Mouse (Mus musculus) MEL (cell line): ENCODE data around the gene Ptpro. TPM values are rescaled to one million over a fixed set of nuclear protein-coding genes. Genes with fewer than 3 reads are reported as not detected.

ENCODE experiments used
- DNase-seq: peaks from one replicate; pipeline ENCODE4 v3.0.0; 2011; ENCODE audit warnings: low read depth, low spot score
- H3K27ac ChIP-seq: 2 replicates; pipeline ENCODE4 v1.5.1; 2012; ENCODE audit warnings: low read depth, mild to moderate bottlenecking, control low read depth, low read length, moderate library complexity; ENCODE audit not compliant: control insufficient read depth
- H3K27me3 ChIP-seq, 2 experiments: fragments of 150-350 bp in 1 of 2; sonication (generic) in 1 of 2; 2 replicates each; pipeline ENCODE4 v1.6.1; 2012; ENCODE audit warnings: low read length in 2 of 2, mild to moderate bottlenecking in 2 of 2, improper control_type of control experiment in 1 of 2, moderate library complexity in 1 of 2; ENCODE audit not compliant: insufficient read depth in 2 of 2, control insufficient read depth in 1 of 2
- H3K36me3 ChIP-seq, 2 experiments: 2 replicates each; pipeline ENCODE4 v1.6.1; 2012 to 2014; ENCODE audit warnings: low read length in 2 of 2, improper control_type of control experiment in 1 of 2, inconsistent platforms in 1 of 2, mild to moderate bottlenecking in 1 of 2; ENCODE audit not compliant: insufficient read depth in 2 of 2, control insufficient read depth in 1 of 2
- H3K4me1 ChIP-seq, 2 experiments: fragments of 150-350 bp in 1 of 2; sonication (generic) in 1 of 2; 2 replicates each; pipeline ENCODE4 v1.6.1; 2012; ENCODE audit warnings: low read length in 2 of 2, improper control_type of control experiment in 1 of 2, mild to moderate bottlenecking in 1 of 2; ENCODE audit not compliant: insufficient read depth in 2 of 2, control insufficient read depth in 1 of 2
- H3K4me3 ChIP-seq, 2 experiments: fragments of 150-350 bp in 1 of 2; sonication (generic) in 1 of 2; 2 replicates each; pipeline ENCODE4 v1.5.1; 2012; ENCODE audit warnings: low read depth in 2 of 2, low read length in 2 of 2, mild to moderate bottlenecking in 2 of 2, moderate library complexity in 2 of 2, control low read depth in 1 of 2, improper control_type of control experiment in 1 of 2; ENCODE audit not compliant: control insufficient read depth in 1 of 2, insufficient read depth in 1 of 2
- H3K79me2 ChIP-seq: 2 replicates; pipeline ENCODE4 v1.6.1; 2012; ENCODE audit warnings: mild to moderate bottlenecking, low read length, moderate library complexity; ENCODE audit not compliant: control insufficient read depth, poor library complexity, insufficient read depth
- H3K9ac ChIP-seq: 2 replicates; pipeline ENCODE4 v1.6.1; 2012; ENCODE audit warnings: low read depth, mild to moderate bottlenecking, control low read depth, low read length, moderate library complexity; ENCODE audit not compliant: control insufficient read depth, poor library complexity, severe bottlenecking
- H3K9me3 ChIP-seq: fragments of 150-350 bp; sonication (generic); replicated peaks from 2 replicates; pipeline ENCODE4 v1.6.1; 2012; ENCODE audit warnings: mild to moderate bottlenecking, low read length, improper control_type of control experiment, moderate library complexity; ENCODE audit not compliant: insufficient read depth
- BHLHE40 ChIP-seq: IDR thresholded peaks from 2 replicates; pipeline ENCODE4 v1.6.1; 2012; ENCODE audit warnings: low read depth, mild to moderate bottlenecking, inconsistent platforms, low read length, improper control_type of control experiment, borderline replicate concordance
- E2F4 ChIP-seq: IDR thresholded peaks from 2 replicates; pipeline ENCODE4 v1.6.1; 2011; ENCODE audit warnings: low read depth, low read length, improper control_type of control experiment, borderline replicate concordance
- EP300 ChIP-seq, 2 experiments: IDR thresholded peaks; 2 replicates each; pipeline ENCODE4 v1.6.1; 2011; ENCODE audit warnings: improper control_type of control experiment in 2 of 2, low read length in 2 of 2, low read depth in 1 of 2, mild to moderate bottlenecking in 1 of 2
- GATA1 ChIP-seq: IDR thresholded peaks from 2 replicates; pipeline ENCODE4 v1.6.1; 2011; ENCODE audit warnings: low read depth, low read length, improper control_type of control experiment
- HCFC1 ChIP-seq: IDR thresholded peaks from 2 replicates; pipeline ENCODE4 v1.6.1; 2012; ENCODE audit warnings: low read depth, mild to moderate bottlenecking, inconsistent platforms, low read length, improper control_type of control experiment, moderate library complexity
- JUND ChIP-seq: IDR thresholded peaks from 2 replicates; pipeline ENCODE4 v1.6.1; 2011; ENCODE audit warnings: low read depth, mild to moderate bottlenecking, improper control_type of control experiment, low read length
- MAX ChIP-seq: IDR thresholded peaks from 2 replicates; pipeline ENCODE4 v1.6.1; 2011; ENCODE audit warnings: low read length, improper control_type of control experiment
- MAZ ChIP-seq: IDR thresholded peaks from 2 replicates; pipeline ENCODE4 v1.6.1; 2012; ENCODE audit warnings: low read depth, mild to moderate bottlenecking, inconsistent platforms, low read length, improper control_type of control experiment
- MEF2A ChIP-seq: IDR thresholded peaks from 2 replicates; pipeline ENCODE4 v1.6.1; 2014; ENCODE audit warnings: low read depth, mild to moderate bottlenecking, inconsistent platforms, low read length, improper control_type of control experiment; ENCODE audit not compliant: poor library complexity, insufficient replicate concordance, severe bottlenecking; ENCODE audit errors: extremely low read depth
- MYB ChIP-seq: IDR thresholded peaks from 2 replicates; pipeline ENCODE4 v1.6.1; 2011; ENCODE audit warnings: mild to moderate bottlenecking, low read depth, low read length, improper control_type of control experiment
- POLR2A ChIP-seq, 2 experiments: IDR thresholded peaks; 2 replicates each; pipeline ENCODE4 v1.6.1; 2011 to 2012; ENCODE audit warnings: low read length in 2 of 2, mild to moderate bottlenecking in 2 of 2, control low read depth in 1 of 2, improper control_type of control experiment in 1 of 2, low read depth in 1 of 2, moderate library complexity in 1 of 2; ENCODE audit not compliant: control insufficient read depth in 1 of 2, insufficient read depth in 1 of 2, poor library complexity in 1 of 2
- POLR2AphosphoS5 ChIP-seq: IDR thresholded peaks from 2 replicates; pipeline ENCODE4 v1.6.1; 2012; ENCODE audit warnings: low read depth, borderline replicate concordance, mild to moderate bottlenecking, inconsistent platforms, low read length, moderate library complexity, mixed read lengths
- RAD21 ChIP-seq: IDR thresholded peaks from 2 replicates; pipeline ENCODE4 v1.6.1; 2011; ENCODE audit warnings: mild to moderate bottlenecking, low read depth, low read length, improper control_type of control experiment
- RCOR1 ChIP-seq: IDR thresholded peaks from 2 replicates; pipeline ENCODE4 v1.6.1; 2012; ENCODE audit warnings: low read depth, mild to moderate bottlenecking, inconsistent platforms, low read length, improper control_type of control experiment
- TAL1 ChIP-seq: IDR thresholded peaks from 2 replicates; pipeline ENCODE4 v1.6.1; 2012; ENCODE audit warnings: mild to moderate bottlenecking, inconsistent platforms, low read length, moderate library complexity, mixed read lengths
- UBTF ChIP-seq: IDR thresholded peaks from 2 replicates; pipeline ENCODE4 v1.6.1; 2012; ENCODE audit warnings: low read depth, mild to moderate bottlenecking, inconsistent platforms, low read length, improper control_type of control experiment, moderate library complexity, borderline replicate concordance; ENCODE audit not compliant: insufficient read depth
- USF2 ChIP-seq, 2 experiments: IDR thresholded peaks; 2 replicates each; pipeline ENCODE4 v1.6.1; 2011 to 2012; ENCODE audit warnings: improper control_type of control experiment in 2 of 2, low read length in 2 of 2, borderline replicate concordance in 1 of 2, inconsistent platforms in 1 of 2, low read depth in 1 of 2, mild to moderate bottlenecking in 1 of 2; ENCODE audit not compliant: insufficient read depth in 1 of 2
- ZC3H11A ChIP-seq: IDR thresholded peaks from 2 replicates; pipeline ENCODE4 v1.6.1; 2012; ENCODE audit warnings: low read depth, mild to moderate bottlenecking, inconsistent platforms, low read length, improper control_type of control experiment
- ZMIZ1 ChIP-seq: IDR thresholded peaks from 2 replicates; pipeline ENCODE4 v1.6.1; 2012; ENCODE audit warnings: low read depth, mild to moderate bottlenecking, inconsistent platforms, low read length, improper control_type of control experiment, moderate library complexity
- ZNF384 ChIP-seq: IDR thresholded peaks from 2 replicates; pipeline ENCODE4 v1.6.1; 2012; ENCODE audit warnings: low read depth, mild to moderate bottlenecking, inconsistent platforms, low read length, improper control_type of control experiment
- polyA plus RNA-seq, 2 experiments: library from polyadenylated mRNA; stranded (reverse) in 1 of 2; unstranded in 1 of 2; fragments of >175 nt in 1 of 2; fragments of >200 nt in 1 of 2; gene quantifications; 2 replicates each; pipeline versions ENCODE4 v1.2.1 to v1.2.4; 2012; ENCODE audit warnings: low replicate concordance in 2 of 2, low read depth in 1 of 2; ENCODE audit not compliant: insufficient read length in 2 of 2, insufficient read depth in 1 of 2, missing spikeins in 1 of 2
- total RNA-seq: library from RNA; depleted of rRNA; stranded (reverse); fragments of 300-350 nt; gene quantifications from 2 replicates; pipeline ENCODE4 v1.2.3, GENCODE M21; 2012

Ptpro gene
- total and polyA plus RNA-seq, 3 experiments = not detected

DNA sequence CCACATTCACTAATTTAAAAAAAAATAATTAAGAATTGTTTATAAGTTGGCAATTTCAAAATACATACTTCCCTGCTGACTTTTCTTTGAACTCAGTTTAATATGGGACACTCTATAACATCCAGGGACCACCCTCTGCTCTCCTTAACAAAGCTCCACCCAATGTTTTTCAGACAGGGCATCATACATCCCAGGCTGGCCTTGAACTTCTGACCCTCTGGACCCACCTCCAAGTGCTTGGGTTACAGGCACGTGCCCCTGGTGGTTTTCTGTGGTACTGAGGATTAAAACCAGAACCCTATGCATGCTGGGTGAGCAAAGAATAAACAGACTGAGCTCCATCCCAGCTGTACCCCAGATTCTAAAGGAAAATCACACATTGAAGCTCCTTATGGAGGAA, 251.9 kb downstream of the Ptpro start:
- no peak overlapping the region for H3K27ac ChIP-seq
- H3K4me1 ChIP-seq = no peaks in the 10 kb centered on the region
- H3K4me3 ChIP-seq = no peak overlapping the region
- H3K27me3 ChIP-seq = no peaks in the 10 kb centered on the region
- H3K9me3 ChIP-seq = no peaks in the 10 kb centered on the region
- no peak overlapping the region for H3K9ac ChIP-seq
- no peaks in the 10 kb centered on the region for H3K36me3 ChIP-seq
- DNase-seq = no peak
- H3K79me2 ChIP-seq = no peaks in the 10 kb centered on the region
- TF ChIP-seq GATA1 (no peak), BHLHE40 (no peak), JUND (no peak), EP300 (IDR thresholded peaks at IDR 0.05; ENCODE audit: low read depth in 1 of 2, low read length in 2 of 2) (no peak), ZMIZ1 (no peak), RAD21 (no peak), UBTF (no peak), MYB (no peak), TAL1 (no peak), HCFC1 (no peak), E2F4 (no peak), RCOR1 (no peak), MAZ (no peak), MAX (no peak), ZNF384 (no peak), USF2 (IDR thresholded peaks at IDR 0.05; ENCODE audit: borderline replicate concordance in 1 of 2, insufficient read depth in 1 of 2, low read depth in 1 of 2, low read length in 2 of 2) (no peak)

DNA sequence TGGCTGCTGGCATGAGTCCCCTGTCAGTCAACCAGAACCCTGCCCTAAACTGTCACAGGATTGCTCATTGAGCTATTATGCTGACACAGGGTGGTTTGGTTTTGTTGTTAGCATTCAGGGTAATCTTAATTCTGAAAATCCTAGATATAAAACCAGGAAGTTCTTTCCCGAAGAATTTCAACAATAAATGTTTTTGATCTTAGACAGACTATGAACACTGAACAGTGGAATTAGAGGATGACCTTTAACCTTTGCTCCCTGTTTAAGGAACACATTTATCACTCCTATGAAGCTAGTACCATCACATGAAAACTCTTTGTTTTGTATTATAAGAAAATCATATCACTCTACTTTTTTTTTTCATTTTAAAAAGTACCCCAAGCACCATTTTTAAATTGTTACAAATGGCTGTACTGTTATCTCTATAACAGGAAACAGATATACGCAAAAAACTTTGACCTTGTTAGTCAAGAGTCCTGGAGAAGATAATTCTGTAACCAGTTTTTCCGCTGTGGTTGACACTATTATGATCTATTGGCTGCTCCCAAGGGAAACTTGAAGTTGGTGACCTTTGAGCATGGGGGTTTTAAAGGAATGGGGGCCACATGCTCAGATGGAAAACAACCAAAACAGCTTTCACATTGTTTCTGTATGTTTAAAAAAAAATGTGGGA, 253.6 kb downstream of the Ptpro start:
- Histone ChIP-seq H3K27me3 (no peaks in the 10 kb centered on the region), H3K9ac (no peak overlapping the region), H3K36me3 (no peaks in the 10 kb centered on the region), H3K4me3 (no peak overlapping the region), H3K27ac (no peak overlapping the region), H3K9me3 (no peaks in the 10 kb centered on the region), H3K79me2 (no peaks in the 10 kb centered on the region), H3K4me1 (no peaks in the 10 kb centered on the region)
- DNase-seq = no peak
- no peak for TF ChIP-seq MEF2A
- TF ChIP-seq POLR2A (IDR thresholded peaks at IDR 0.05; ENCODE audit: control insufficient read depth in 1 of 2, insufficient read depth in 1 of 2, low read depth in 1 of 2, low read length in 2 of 2, poor library complexity in 1 of 2) = no peak
- TF ChIP-seq POLR2AphosphoS5 = no peak
- no peak for TF ChIP-seq UBTF
- TF ChIP-seq MYB = no peak
- TF ChIP-seq RCOR1 = no peak
- no peak for TF ChIP-seq ZC3H11A
